Mouse (Mus musculus) midbrain, postnatal 0 days (tissue): ENCODE measurements around the gene Abhd12b. TPM values are rescaled to one million over a fixed set of nuclear protein-coding genes. Genes with fewer than 3 reads are reported as not detected.
A peak's percentile ranks its signal among the peaks of the same experiment; 100 is the strongest.

Experiments
- ATAC-seq: fragments of 200-750 bp; cut with Nextera tagmentation; 2 replicates; pipeline ENCODE4 v1.8.0; 2017; ENCODE audit warnings: moderate number of reproducible peaks, mild to moderate bottlenecking, moderate TSS enrichment, moderate library complexity; ENCODE audit not compliant: low FRiP score
- DNase-seq: peaks from one replicate; pipeline ENCODE4 v3.0.0-alpha.2; 2015; ENCODE audit warnings: low spot score
- H3K27ac ChIP-seq: fragments of 300-500 bp; sonication (generic); 2 replicates; pipeline ENCODE4 v1.5.1; 2014; ENCODE audit warnings: low read depth, mild to moderate bottlenecking, low read length, mixed read lengths
- H3K27me3 ChIP-seq: fragments of 300-500 bp; sonication (generic); 2 replicates; pipeline ENCODE4 v1.6.1; 2014; ENCODE audit warnings: low read length, control low read depth, mixed read lengths; ENCODE audit not compliant: insufficient read depth
- H3K36me3 ChIP-seq: fragments of 300-500 bp; sonication (generic); 2 replicates; pipeline ENCODE4 v1.6.1; 2014; ENCODE audit warnings: low read length, control low read depth, mixed read lengths; ENCODE audit not compliant: insufficient read depth
- H3K4me1 ChIP-seq: fragments of 300-500 bp; sonication (generic); 2 replicates; pipeline ENCODE4 v1.6.1; 2014; ENCODE audit warnings: mild to moderate bottlenecking, control low read depth, antibody characterized with exemption, low read length, mixed read lengths; ENCODE audit not compliant: insufficient read depth
- H3K4me2 ChIP-seq: fragments of 300-500 bp; sonication (generic); 2 replicates; pipeline ENCODE4 v1.6.1; 2014; ENCODE audit warnings: low read depth, mild to moderate bottlenecking, low read length, mixed read lengths; ENCODE audit not compliant: poor library complexity, severe bottlenecking
- H3K4me3 ChIP-seq: fragments of 300-500 bp; sonication (generic); 2 replicates; pipeline ENCODE4 v1.5.1; 2014; ENCODE audit warnings: low read depth, mild to moderate bottlenecking, low read length, moderate library complexity
- H3K9ac ChIP-seq: fragments of 300-500 bp; sonication (generic); replicated peaks from 2 replicates; pipeline ENCODE4 v1.6.1; 2014; ENCODE audit warnings: mild to moderate bottlenecking, low read length, moderate library complexity, mixed read lengths; ENCODE audit not compliant: poor library complexity, severe bottlenecking
- H3K9me3 ChIP-seq: fragments of 300-500 bp; sonication (generic); 2 replicates; pipeline ENCODE4 v1.6.1; 2016; ENCODE audit warnings: low read length, control low read depth
- CTCF ChIP-seq: IDR thresholded peaks from 2 replicates; pipeline ENCODE4 v1.5.1; 2016; ENCODE audit warnings: antibody characterized with exemption, mild to moderate bottlenecking
- WGBS: fragments of 180-500 bp; shearing (Covaris S2); extraction: QIAGEN DNeasy Blood & Tissue Kit; methylation state at CpG from one replicate; pipeline ENCODE4 v1.1.7; 2014; 5-methylcytosine and 5-hydroxymethylcytosine counted together
- polyA plus RNA-seq: library from polyadenylated mRNA; unstranded; fragments of >200 nt; fragmentation: Nextera tagmentation; extraction: Ambion mirVana; gene quantifications from 2 replicates; pipeline ENCODE4 v1.2.1, GENCODE M21; 2015
- total RNA-seq: library from RNA; depleted of rRNA; stranded (reverse); fragments of >200 nt; gene quantifications from 2 replicates; pipeline ENCODE4 v1.2.3, GENCODE M21; 2014; rRNA removed

Abhd12b gene
- total and polyA plus RNA-seq, 2 experiments from 2014 or later: 0.19 TPM; not detected in 1

- no peaks in the 10 kb centered on the region for H3K36me3 ChIP-seq
- peak overlapping the region; percentile 39 for H3K4me3 ChIP-seq
- peak; percentile 59 for TF ChIP-seq CTCF
- peaks cover 6% of the 10 kb centered on the region for H3K4me1 ChIP-seq
- peak; percentile 62; the same call in 1 of the 2 replicates for ATAC-seq
- H3K9ac ChIP-seq: peak overlapping the region; percentile 52
- 1% methylated on average over 49 of the region's 52 CpGs for WGBS
- DNase-seq: peak; percentile 19
- peak overlapping the region; percentile 94 for H3K4me2 ChIP-seq
- H3K27ac ChIP-seq: no peak overlapping the region
- 0 out of 2 replicates have a peak, but pooled peaks cover 5% of the 10 kb centered on the region for H3K27me3 ChIP-seq
- H3K9me3 ChIP-seq: no peaks in the 10 kb centered on the region
These were observed 73.4 kb downstream of the Abhd12b start for GRCm38 (mm10) chr12:70227121-70227932.

GRCm38 (mm10) chr12:70228155-70228554 is 74.2 kb downstream of the Abhd12b start:
- ATAC-seq: no peak
- no peaks in the 10 kb centered on the region for H3K36me3 ChIP-seq
- no peaks in the 10 kb centered on the region for H3K9me3 ChIP-seq
- WGBS: 70% methylated on average over 11 of the region's 11 CpGs
- no peak overlapping the region for H3K4me3 ChIP-seq
- no peak overlapping the region for H3K9ac ChIP-seq
- 0 out of 2 replicates have a peak, but pooled peaks cover 5% of the 10 kb centered on the region for H3K27me3 ChIP-seq
- peaks cover 6% of the 10 kb centered on the region for H3K4me1 ChIP-seq
- TF ChIP-seq CTCF: no peak
- no peak for DNase-seq
- no peak overlapping the region for H3K27ac ChIP-seq
- H3K4me2 ChIP-seq: no peak overlapping the region

GRCm38 (mm10) chr12:70231294-70231693 is 77.4 kb downstream of the Abhd12b start, which contains the start of gene Pygl:
Gene Pygl (minus strand): TSS chr12:70231488.
- WGBS: 93% methylated on average over 2 of the region's 2 CpGs

DNA sequence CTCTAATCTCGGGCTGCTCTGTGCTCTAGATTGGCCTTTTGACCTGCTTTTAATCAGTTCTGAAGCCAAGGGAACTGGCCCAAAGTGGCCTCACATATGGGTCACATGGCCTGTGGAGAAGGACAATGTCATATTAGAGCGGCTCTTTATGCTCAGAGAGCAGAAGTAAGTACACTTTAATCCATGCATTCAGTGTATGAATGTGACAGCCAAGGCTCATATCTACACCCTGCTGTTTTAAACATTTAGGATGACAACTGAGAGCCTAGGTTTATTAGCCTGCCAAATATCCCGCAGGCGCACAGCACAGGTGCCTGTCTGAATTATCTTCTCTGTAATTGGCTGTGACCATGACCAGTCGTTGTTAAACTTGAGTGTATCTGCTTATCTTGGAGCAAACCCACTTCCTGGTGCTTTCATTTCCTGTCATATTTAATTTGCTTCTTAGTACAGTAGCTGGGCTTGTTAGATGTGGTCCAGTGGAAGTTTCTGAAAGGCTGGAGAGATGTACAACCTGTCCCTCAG is 78.1 kb downstream of the Abhd12b start:
- Histone ChIP-seq H3K4me1 (peaks cover 1% of the 10 kb centered on the region; the same call in 1 of the 2 replicates), H3K4me2 (no peak overlapping the region), H3K4me3 (no peak overlapping the region), H3K36me3 (no peaks in the 10 kb centered on the region), H3K9me3 (no peaks in the 10 kb centered on the region), H3K9ac (no peak overlapping the region), H3K27me3 (0 out of 2 replicates have a peak, but pooled peaks cover 2% of the 10 kb centered on the region), H3K27ac (no peak overlapping the region)
- no peak for ATAC-seq
- no peak for TF ChIP-seq CTCF
- peak; percentile 51 for DNase-seq
- WGBS: 30% methylated on average over 5 of the region's 5 CpGs

More at GRCm38 (mm10) chr12:70231294-70231693, 77.4 kb downstream of the Abhd12b start, which contains the start of gene Pygl:
- H3K4me3 ChIP-seq: no peak within 1 kb of the TSS
- ATAC-seq: no peak
- H3K27ac ChIP-seq: no peak within 1 kb of the TSS
- H3K4me2 ChIP-seq: no peak within 1 kb of the TSS
- H3K27me3 ChIP-seq: 0 out of 2 replicates have a peak, but pooled peaks cover 5% of the 10 kb centered on the region
- no peak for DNase-seq
- no peak within 1 kb of the TSS for H3K9ac ChIP-seq
- H3K36me3 ChIP-seq: no peaks in the 10 kb centered on the region
- no peaks in the 10 kb centered on the region for H3K9me3 ChIP-seq
- H3K4me1 ChIP-seq: peaks cover 6% of the 10 kb centered on the region
- no peak for TF ChIP-seq CTCF

Other genes starting within 250 kb of the Abhd12b start
- 16.0 and 17.8 TPM in 2 replicates for gene Sav1, start 167.1 kb upstream of the Abhd12b start, total RNA-seq
- 1.9 and 2.0 TPM in 2 replicates for gene Sav1, start 167.1 kb upstream of the Abhd12b start, polyA plus RNA-seq
- 25.0 and 25.8 TPM in 2 replicates for gene Nin, start 40.4 kb upstream of the Abhd12b start, total RNA-seq
- gene Nin, start 40.4 kb upstream of the Abhd12b start, polyA plus RNA-seq: 4.9 and 7.9 TPM in 2 replicates
- gene Pygl, start 77.3 kb downstream of the Abhd12b start, total RNA-seq: 10.7 and 12.4 TPM in 2 replicates
- 8.9 TPM in 2 replicates for gene Pygl, start 77.3 kb downstream of the Abhd12b start, polyA plus RNA-seq
- 219 and 234 TPM in 2 replicates for gene Trim9, start 193.5 kb downstream of the Abhd12b start, total RNA-seq
- 116 and 120 TPM in 2 replicates for gene Trim9, start 193.5 kb downstream of the Abhd12b start, polyA plus RNA-seq